8 mouse cellular contexts compared by ENCODE assay signal in the genomic region with DNA sequence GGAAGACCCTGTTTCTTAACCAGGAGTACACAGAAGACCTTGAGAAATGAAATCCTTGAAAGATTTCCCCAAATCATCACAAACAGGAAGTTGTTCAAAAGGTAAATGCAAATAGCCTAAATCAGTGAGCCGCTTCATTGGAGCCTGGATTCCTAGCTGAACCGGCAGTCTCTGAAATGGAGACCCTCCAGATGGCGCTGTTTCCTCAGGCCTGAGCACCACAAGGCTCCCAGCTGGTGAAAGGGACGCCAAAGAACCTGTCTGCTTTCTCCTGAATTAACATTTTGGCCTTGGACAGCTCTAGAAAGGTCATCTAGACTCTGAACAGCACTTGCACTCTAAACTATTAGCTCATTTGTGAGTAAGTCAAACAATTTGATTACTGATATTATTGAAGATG. TPM values are rescaled to one million over a fixed set of nuclear protein-coding genes. Genes with fewer than 3 reads are reported as not detected.
DNase-seq lines count a peak whose midpoint lies in the region; ATAC-seq and TF ChIP-seq lines count a peak whose summit lies in the region.

No protein-coding gene starts in this region.

- TF ChIP-seq CTCF in lung, adult 2 months (IDR thresholded peaks at IDR 0.05; ENCODE audit: insufficient read depth, low read length) = peak; percentile 80

- peak; percentile 63 for DNase-seq in A20 (ENCODE audit: low read depth, low spot score)
- DNase-seq in NIH3T3 (ENCODE audit: low read depth) = peak; percentile 74
- DNase-seq in cerebellum, adult 9-11 months = peak; percentile 68
- peak; percentile 77 for DNase-seq in gastrocnemius, postnatal 10 days
- peak; percentile 72 to 88 for DNase-seq in kidney, postnatal 36 days
- peak; percentile 41 for DNase-seq in lung, adult 2 months
- DNase-seq in right cerebral cortex, adult 18-20 months = peak; percentile 76

- H3K4me1 ChIP-seq in lung, adult 2 months (ENCODE audit: control insufficient read depth, insufficient read depth, low read length) = no peaks in the 10 kb centered on the region

- H3K4me3 ChIP-seq in lung, adult 2 months (replicated peaks; ENCODE audit: extremely low read depth, low read depth, low read length) = no peak overlapping the region

- ATAC-seq in inflammation-experienced regulatory T-cells, adult 6 months = no peak

- no peak for TF ChIP-seq POLR2A in lung, adult 2 months (IDR thresholded peaks at IDR 0.05; ENCODE audit: borderline replicate concordance, extremely low read depth, low read depth, low read length)

- 20% methylated on average over 4 of the region's 4 CpGs for WGBS in lung, adult 2 months

RNA-seq across cellular contexts. Expression of gene Tmprss5, which starts 0.5 kb away (rescaled TPM):
- 1 to 10 TPM in 1 of 2 experiments, under 1 TPM in 1; 0.85 to 1.8 TPM for total RNA-seq in gastrocnemius, postnatal 10 days (2021)
- 1.3 and 1.6 TPM in 2 replicates for polyA plus RNA-seq in lung, adult 2 months (2012; rRNA removed)
- not detected for polyA plus RNA-seq in inflammation-experienced regulatory T-cells, adult 6 months (2017; shearing (Covaris generic))

RNA-seq across cellular contexts. Expression of gene Zw10, which starts 26.1 kb away (rescaled TPM):
- total RNA-seq in gastrocnemius, postnatal 10 days (2021) = 1 to 10 TPM; 6.6 to 8.6 TPM
- polyA plus RNA-seq in lung, adult 2 months (2012; rRNA removed) = 8.7 and 13.8 TPM in 2 replicates
- polyA plus RNA-seq in inflammation-experienced regulatory T-cells, adult 6 months (2017; shearing (Covaris generic)) = 10 to 100 TPM; 36.4 to 49.9 (median 44.9) TPM
